Mouse (Mus musculus) limb, embryonic 12.5 days (tissue): Measurements from ENCODE around the gene Tulp4. TPM values are rescaled to one million over a fixed set of nuclear protein-coding genes. Genes with fewer than 3 reads are reported as not detected.
A peak's percentile ranks its signal among the peaks of the same experiment; 100 is the strongest.

ENCODE experiments used
- ATAC-seq: fragments of 200-750 bp; cut with Nextera tagmentation; 2 replicates; pipeline ENCODE4 v1.8.0; 2017; ENCODE audit warnings: low read depth, moderate TSS enrichment; ENCODE audit not compliant: insufficient number of reproducible peaks, insufficient read depth, low FRiP score, low TSS enrichment
- H3K27ac ChIP-seq: fragments of 300-500 bp; sonication (generic); 2 replicates; pipeline ENCODE4 v1.5.1; 2016; ENCODE audit warnings: mild to moderate bottlenecking, moderate library complexity
- H3K27me3 ChIP-seq: fragments of 300-500 bp; sonication (generic); 2 replicates; pipeline ENCODE4 v1.6.1; 2016; ENCODE audit warnings: mild to moderate bottlenecking, moderate library complexity
- H3K36me3 ChIP-seq: fragments of 300-500 bp; sonication (generic); 2 replicates; pipeline ENCODE4 v1.6.1; 2016; ENCODE audit warnings: mild to moderate bottlenecking, moderate library complexity
- H3K4me1 ChIP-seq: fragments of 300-500 bp; sonication (generic); replicated peaks from 2 replicates; pipeline ENCODE4 v1.6.1; 2016
- H3K4me2 ChIP-seq: fragments of 300-500 bp; sonication (generic); 2 replicates; pipeline ENCODE4 v1.6.1; 2016; ENCODE audit warnings: mild to moderate bottlenecking, moderate library complexity
- H3K4me3 ChIP-seq: fragments of 300-500 bp; sonication (generic); replicated peaks from 2 replicates; pipeline ENCODE4 v1.5.1; 2016; ENCODE audit warnings: mild to moderate bottlenecking
- H3K9ac ChIP-seq: fragments of 300-500 bp; sonication (generic); replicated peaks from 2 replicates; pipeline ENCODE4 v1.6.1; 2016; ENCODE audit warnings: mild to moderate bottlenecking, moderate library complexity
- H3K9me3 ChIP-seq: fragments of 300-500 bp; sonication (generic); 2 replicates; pipeline ENCODE4 v1.6.1; 2016; ENCODE audit warnings: mild to moderate bottlenecking, moderate library complexity
- WGBS: fragments of 180-500 bp; shearing (Covaris S2); methylation state at CpG from one replicate; pipeline ENCODE4 v1.1.7; 2016; 5-methylcytosine and 5-hydroxymethylcytosine counted together
- polyA plus RNA-seq: library from polyadenylated mRNA; unstranded; fragments of >200 nt; fragmentation: Nextera tagmentation; extraction: Ambion mirVana; gene quantifications from 2 replicates; pipeline ENCODE4 v1.2.1, GENCODE M21; 2016

Tulp4 gene
- polyA plus RNA-seq, 1 experiment from 2014 or later: 103 TPM

DNA sequence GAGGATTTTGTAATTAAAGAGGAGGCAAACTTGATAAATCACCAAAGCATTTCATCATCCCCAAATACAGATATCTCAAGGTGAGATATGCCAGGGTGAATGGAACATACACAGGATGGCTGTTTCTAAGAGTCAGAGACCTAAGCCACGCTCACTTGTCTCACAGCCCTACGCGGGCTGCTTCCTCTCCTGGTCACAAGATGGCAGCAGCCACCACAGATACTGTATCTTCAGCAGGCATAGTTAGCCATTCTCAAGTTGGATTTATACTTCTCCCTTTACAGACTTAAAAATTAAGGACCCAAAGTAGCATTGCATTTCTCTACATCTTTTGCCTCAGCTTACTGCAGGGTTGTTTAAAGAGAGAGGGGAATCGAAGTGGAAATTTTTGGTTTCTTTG lies 8.4 kb upstream of the Tulp4 start:
- Histone ChIP-seq H3K4me1 (no peaks in the 10 kb centered on the region), H3K36me3 (peaks cover 1% of the 10 kb centered on the region; the same call in 1 of the 2 replicates), H3K4me2 (no peak overlapping the region), H3K27ac (no peak overlapping the region), H3K9me3 (no peaks in the 10 kb centered on the region), H3K27me3 (no peaks in the 10 kb centered on the region), H3K9ac (no peak overlapping the region), H3K4me3 (no peak overlapping the region)
- no peak for ATAC-seq
- WGBS: 27% methylated on average over 4 of the region's 4 CpGs

DNA sequence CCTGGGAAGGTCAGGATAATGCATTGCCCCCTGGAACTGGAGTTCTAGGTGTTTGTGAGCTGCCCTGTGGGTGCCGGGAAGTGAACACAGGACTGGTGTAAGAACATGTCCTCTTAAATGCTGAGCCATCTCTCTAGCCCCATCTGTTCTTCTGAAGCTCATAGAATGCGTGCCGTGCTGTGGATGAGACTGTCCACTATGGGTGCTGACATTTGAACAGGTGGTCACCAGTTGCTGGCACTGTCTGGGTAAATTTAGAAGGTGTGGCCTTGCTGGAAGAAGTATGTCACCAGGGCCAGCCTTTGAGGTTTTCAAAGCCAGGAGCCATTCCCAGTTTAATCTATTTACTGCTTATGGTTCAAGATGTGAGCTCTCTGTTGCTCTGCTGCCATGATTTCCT lies 4.0 kb upstream of the Tulp4 start:
- no peak overlapping the region for H3K4me3 ChIP-seq
- no peak overlapping the region for H3K4me2 ChIP-seq
- H3K4me1 ChIP-seq: no peaks in the 10 kb centered on the region
- ATAC-seq: no peak
- no peaks in the 10 kb centered on the region for H3K9me3 ChIP-seq
- H3K36me3 ChIP-seq: no peaks in the 10 kb centered on the region
- peaks cover 4% of the 10 kb centered on the region; the same call in 1 of the 2 replicates for H3K27me3 ChIP-seq
- 87% methylated on average over 3 of the region's 3 CpGs for WGBS
- H3K9ac ChIP-seq: no peak overlapping the region
- no peak overlapping the region for H3K27ac ChIP-seq

DNA sequence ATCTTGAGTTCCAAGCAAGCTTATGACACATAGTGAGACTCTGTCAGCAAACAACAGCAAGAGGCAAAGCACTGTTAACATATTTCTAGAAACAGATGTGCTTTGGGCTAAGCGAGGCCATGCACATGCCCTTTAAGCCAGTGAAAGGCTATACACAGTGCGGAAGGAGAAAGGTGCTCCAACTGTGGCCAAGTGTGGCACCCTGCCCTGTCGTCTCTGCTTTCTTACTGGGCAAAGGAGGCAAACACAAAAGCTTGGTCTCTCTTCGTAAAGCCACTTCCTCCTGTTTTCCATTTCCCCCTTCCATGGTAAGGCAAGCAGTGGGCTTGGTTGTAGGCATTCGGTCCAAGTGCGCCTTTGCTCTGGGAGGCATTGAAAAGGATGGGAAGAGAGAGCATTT lies 2.7 kb upstream of the Tulp4 start:
- ATAC-seq: no peak
- H3K4me1 ChIP-seq: peaks cover 10% of the 10 kb centered on the region
- no peaks in the 10 kb centered on the region for H3K9me3 ChIP-seq
- H3K9ac ChIP-seq: no peak overlapping the region
- WGBS: 85% methylated on average over 6 of the region's 6 CpGs
- H3K36me3 ChIP-seq: no peaks in the 10 kb centered on the region
- peaks cover 4% of the 10 kb centered on the region; the same call in 1 of the 2 replicates for H3K27me3 ChIP-seq
- H3K4me3 ChIP-seq: no peak overlapping the region
- H3K4me2 ChIP-seq: no peak overlapping the region
- no peak overlapping the region for H3K27ac ChIP-seq

- WGBS: 0% methylated on average over 49 of the region's 50 CpGs
- Histone ChIP-seq H3K9me3 (no peaks in the 10 kb centered on the region), H3K4me2 (peak overlapping the region; percentile 72), H3K4me1 (peaks cover 23% of the 10 kb centered on the region), H3K27me3 (peaks cover 4% of the 10 kb centered on the region; the same call in 1 of the 2 replicates), H3K36me3 (peaks cover 21% of the 10 kb centered on the region), H3K4me3 (peak overlapping the region; percentile 85), H3K9ac (peak overlapping the region; percentile 96), H3K27ac (peak overlapping the region; percentile 95)
- ATAC-seq: peak; percentile 44
These were observed 871 bp downstream of the Tulp4 start for GRCm38 (mm10) chr17:6107015-6107601.

GRCm38 (mm10) chr17:6108175-6108574 lies 1.9 kb downstream of the Tulp4 start:
- peaks cover 4% of the 10 kb centered on the region; the same call in 1 of the 2 replicates for H3K27me3 ChIP-seq

DNA sequence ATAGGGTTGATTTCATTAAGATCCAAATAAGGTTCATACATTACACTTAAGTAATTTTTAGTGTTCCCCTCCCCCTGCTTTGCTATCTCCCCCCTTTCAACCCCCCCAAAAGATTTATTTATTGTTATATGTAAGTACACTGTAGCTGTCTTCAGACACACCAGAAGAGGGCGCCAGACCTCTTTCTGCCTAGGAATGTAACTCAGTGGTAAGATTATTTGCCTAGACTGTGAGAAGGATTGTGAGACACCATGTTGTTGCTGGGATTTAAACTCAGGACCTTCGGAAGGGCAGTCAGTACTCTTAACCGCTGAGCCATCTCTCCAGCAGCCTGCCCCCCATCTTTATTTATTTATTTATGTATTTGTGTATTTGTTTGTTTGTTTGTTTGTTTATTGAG lies 4.7 kb downstream of the Tulp4 start:
- H3K9ac ChIP-seq: no peak overlapping the region
- H3K4me3 ChIP-seq: no peak overlapping the region
- peaks cover 23% of the 10 kb centered on the region for H3K4me1 ChIP-seq
- H3K4me2 ChIP-seq: no peak overlapping the region
- no peak overlapping the region for H3K27ac ChIP-seq
- no peaks in the 10 kb centered on the region for H3K9me3 ChIP-seq
- H3K27me3 ChIP-seq: no peaks in the 10 kb centered on the region
- 83% methylated on average over 3 of the region's 3 CpGs for WGBS
- ATAC-seq: no peak
- peaks cover 42% of the 10 kb centered on the region for H3K36me3 ChIP-seq

More at GRCm38 (mm10) chr17:6108175-6108574, 1.9 kb downstream of the Tulp4 start:
- Histone ChIP-seq H3K4me2 (peak overlapping the region; percentile 72), H3K9me3 (no peaks in the 10 kb centered on the region), H3K9ac (peak overlapping the region; percentile 96), H3K4me3 (peak overlapping the region; percentile 85), H3K4me1 (peaks cover 23% of the 10 kb centered on the region), H3K27ac (no peak overlapping the region), H3K36me3 (peaks cover 26% of the 10 kb centered on the region)
- no peak for ATAC-seq
- WGBS: 63% methylated on average over 7 of the region's 7 CpGs

DNA sequence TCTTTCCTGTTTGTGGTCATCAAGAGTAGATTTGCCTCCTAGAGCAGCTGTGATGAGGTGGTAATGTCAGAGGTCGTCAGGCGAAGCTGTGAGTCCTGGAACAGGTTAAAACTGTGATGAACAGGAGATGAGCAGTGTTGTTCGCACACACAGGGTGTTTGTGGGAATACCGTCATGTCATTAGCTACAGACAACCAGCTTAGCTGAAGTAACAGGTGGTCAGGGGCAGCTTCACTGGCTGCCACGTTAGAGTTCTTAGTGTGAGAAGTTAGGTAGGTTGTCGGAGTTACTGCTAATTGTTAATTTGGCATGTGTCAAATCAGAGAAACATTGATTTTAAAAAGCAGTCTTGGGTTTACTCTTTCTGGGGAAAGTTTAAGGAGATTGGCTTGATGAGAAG lies 7.4 kb downstream of the Tulp4 start:
- Histone ChIP-seq H3K4me3 (no peak overlapping the region), H3K9ac (no peak overlapping the region), H3K9me3 (no peaks in the 10 kb centered on the region), H3K4me1 (peaks cover 20% of the 10 kb centered on the region), H3K27me3 (no peaks in the 10 kb centered on the region), H3K36me3 (peaks cover 43% of the 10 kb centered on the region), H3K27ac (no peak overlapping the region), H3K4me2 (no peak overlapping the region)
- no peak for ATAC-seq
- 86% methylated on average over 6 of the region's 6 CpGs for WGBS

- Histone ChIP-seq H3K9ac (no peak overlapping the region), H3K27me3 (no peaks in the 10 kb centered on the region), H3K27ac (no peak overlapping the region), H3K36me3 (peaks cover 36% of the 10 kb centered on the region), H3K9me3 (no peaks in the 10 kb centered on the region), H3K4me3 (no peak overlapping the region), H3K4me1 (peaks cover 8% of the 10 kb centered on the region; the same call in 1 of the 2 replicates), H3K4me2 (no peak overlapping the region)
- WGBS: 95% methylated on average over 9 of the region's 9 CpGs
- no peak for ATAC-seq
These were observed 8.8 kb downstream of the Tulp4 start for GRCm38 (mm10) chr17:6115085-6115484.

DNA sequence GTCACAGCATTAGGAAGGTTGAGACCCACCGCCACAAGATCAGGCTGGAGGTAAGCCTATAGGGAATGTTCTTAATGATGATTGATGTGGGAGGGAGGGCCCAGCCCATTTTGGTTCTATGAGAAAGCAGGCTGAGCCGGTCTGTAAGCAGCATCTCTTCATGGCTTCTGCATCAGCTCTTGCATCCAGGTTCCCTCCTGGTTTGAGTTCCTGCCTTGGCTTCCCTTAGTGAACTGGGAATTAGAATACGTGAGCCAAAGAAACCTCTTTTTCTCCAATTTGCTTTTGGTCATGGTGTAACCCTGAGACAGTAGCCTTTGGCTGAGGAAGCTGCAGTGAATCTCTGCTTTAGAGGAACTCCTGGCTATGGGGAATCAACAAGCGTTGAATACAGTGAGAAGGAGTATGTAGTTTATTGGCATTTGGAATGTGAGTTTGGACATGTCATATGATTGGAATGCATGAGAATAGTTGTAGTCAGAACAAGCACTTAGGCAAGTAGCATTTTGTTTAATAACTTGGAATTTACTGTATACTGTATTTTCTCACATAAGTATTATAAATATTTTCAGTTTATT lies 11.0 kb downstream of the Tulp4 start:
- H3K36me3 ChIP-seq: peaks cover 29% of the 10 kb centered on the region
- no peak overlapping the region for H3K9ac ChIP-seq
- ATAC-seq: no peak
- H3K9me3 ChIP-seq: no peaks in the 10 kb centered on the region
- WGBS: 74% methylated on average over 4 of the region's 4 CpGs
- H3K4me1 ChIP-seq: peaks cover 8% of the 10 kb centered on the region; the same call in 1 of the 2 replicates
- H3K27ac ChIP-seq: no peak overlapping the region
- H3K27me3 ChIP-seq: no peaks in the 10 kb centered on the region
- no peak overlapping the region for H3K4me3 ChIP-seq
- no peak overlapping the region for H3K4me2 ChIP-seq

DNA sequence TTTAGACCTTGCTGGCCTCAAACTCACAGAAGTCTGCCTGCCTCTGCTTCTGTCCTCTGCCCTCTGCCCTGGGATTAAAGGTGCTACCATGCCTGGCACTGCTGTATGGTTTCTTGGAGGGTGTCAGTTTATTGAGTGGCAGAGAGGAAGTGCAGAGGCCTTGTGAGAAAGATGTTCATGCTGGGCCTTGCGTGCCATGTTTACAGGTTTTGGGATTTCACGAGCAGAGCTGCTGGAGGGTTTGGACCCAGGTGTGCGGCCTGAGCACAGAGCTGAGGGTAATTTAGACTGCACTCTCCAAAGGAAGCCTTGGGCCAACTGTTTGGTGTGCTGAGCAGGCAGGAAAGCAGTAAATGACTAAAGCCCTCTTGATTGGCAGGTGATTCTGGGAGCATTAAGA lies 11.7 kb downstream of the Tulp4 start:
- Histone ChIP-seq H3K27ac (0 out of 2 replicates have a peak overlapping the region, but pooled peaks have one; percentile 12), H3K27me3 (no peaks in the 10 kb centered on the region), H3K4me3 (no peak overlapping the region), H3K4me2 (no peak overlapping the region), H3K9me3 (no peaks in the 10 kb centered on the region), H3K36me3 (peaks cover 33% of the 10 kb centered on the region), H3K9ac (no peak overlapping the region), H3K4me1 (peaks cover 8% of the 10 kb centered on the region; the same call in 1 of the 2 replicates)
- WGBS: 35% methylated on average over 3 of the region's 3 CpGs
- ATAC-seq: no peak

GRCm38 (mm10) chr17:6118861-6119260 lies 12.6 kb downstream of the Tulp4 start:
- no peak overlapping the region for H3K27ac ChIP-seq
- no peak overlapping the region for H3K4me3 ChIP-seq
- H3K27me3 ChIP-seq: no peaks in the 10 kb centered on the region
- ATAC-seq: no peak
- H3K36me3 ChIP-seq: peaks cover 36% of the 10 kb centered on the region
- no peak overlapping the region for H3K4me2 ChIP-seq
- H3K9ac ChIP-seq: no peak overlapping the region
- H3K4me1 ChIP-seq: peaks cover 8% of the 10 kb centered on the region; the same call in 1 of the 2 replicates
- 92% methylated on average over 4 of the region's 4 CpGs for WGBS
- no peaks in the 10 kb centered on the region for H3K9me3 ChIP-seq
